Mouse (Mus musculus): Measurements from ENCODE around the gene Colec11.

Gene Colec11

GRCm38 (mm10) chr12:28623195-28623594, at the start of gene Colec11:
TSS of gene Colec11 (minus strand) at chr12:28623377.
- no peak for DNase-seq

DNA sequence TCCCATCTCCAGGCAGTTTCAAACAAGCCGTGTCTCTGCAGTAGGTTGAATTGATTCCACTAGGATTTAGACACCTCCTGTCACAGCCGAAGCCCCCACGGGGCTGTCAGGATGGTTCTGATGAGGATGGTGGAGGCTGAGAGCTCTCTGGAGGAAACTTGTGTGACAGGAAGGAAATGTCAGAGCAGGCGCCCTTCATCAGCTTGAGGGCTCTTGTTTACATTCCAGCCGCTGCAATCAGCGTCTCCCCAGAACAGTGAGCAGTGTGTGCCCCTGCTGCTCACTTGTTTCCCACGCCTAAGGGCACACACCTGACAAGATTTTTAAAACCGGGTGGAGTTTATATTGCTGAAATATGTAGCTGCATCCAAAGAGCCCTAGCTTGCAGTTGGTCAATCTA, 44.1 kb upstream of the Colec11 start:
- DNase-seq = no peak

GRCm38 (mm10) chr12:28666734-28667133, 43.6 kb upstream of the Colec11 start:
- no peak for DNase-seq

- DNase-seq = no peak
These were observed 39.5 kb upstream of the Colec11 start for GRCm38 (mm10) chr12:28662628-28663027.

DNA sequence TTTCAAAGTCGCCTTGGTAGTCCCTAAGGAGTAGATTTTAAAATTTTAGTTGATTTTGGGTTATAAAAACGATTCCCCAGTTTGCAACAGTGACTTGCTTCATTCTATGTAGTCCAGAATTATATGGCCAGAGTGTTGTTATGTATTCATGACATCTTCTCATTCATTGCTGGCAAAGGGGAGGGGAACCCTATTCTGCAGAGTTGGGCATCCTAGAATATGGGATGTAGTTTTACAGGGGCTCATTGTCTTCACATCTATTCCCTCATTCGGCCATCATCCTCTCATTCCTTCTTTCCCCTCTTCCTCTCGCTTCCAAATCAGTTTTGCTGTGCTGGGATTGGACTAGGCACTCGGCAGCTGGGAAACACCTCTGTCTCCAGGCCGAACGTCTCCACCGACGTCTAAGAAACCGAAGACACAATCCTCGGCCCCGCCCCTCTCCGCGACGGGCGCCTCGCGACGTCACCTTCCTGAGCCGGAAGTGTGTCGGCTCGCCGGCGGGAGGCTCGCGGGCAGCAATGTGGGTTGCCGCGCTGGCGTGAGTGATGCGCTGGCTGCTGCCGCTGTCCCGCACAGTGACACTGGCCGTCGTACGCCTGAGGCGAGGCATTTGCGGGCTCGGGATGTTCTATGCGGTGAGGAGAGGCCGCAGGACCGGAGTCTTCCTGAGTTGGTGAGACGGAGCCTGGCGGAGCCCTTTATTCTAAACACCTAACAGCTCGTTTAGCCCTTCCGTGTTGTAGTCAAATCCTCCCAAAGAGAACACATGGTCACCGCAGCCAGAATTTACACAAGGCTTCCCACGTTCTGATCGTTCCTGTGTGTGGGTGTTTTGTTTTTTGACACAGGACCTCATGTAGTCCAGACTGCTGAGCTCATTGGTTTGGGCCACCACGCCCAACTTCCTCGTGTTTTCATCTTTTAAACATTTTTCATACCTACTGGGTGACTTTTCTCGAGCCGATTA, 26.2 kb upstream of the Colec11 start, which contains the start of gene Rnaseh1:
Rnaseh1 (plus strand) TSS at position 462 of the 970 bp plus-strand sequence.
- peak; percentile 94 for DNase-seq

DNA sequence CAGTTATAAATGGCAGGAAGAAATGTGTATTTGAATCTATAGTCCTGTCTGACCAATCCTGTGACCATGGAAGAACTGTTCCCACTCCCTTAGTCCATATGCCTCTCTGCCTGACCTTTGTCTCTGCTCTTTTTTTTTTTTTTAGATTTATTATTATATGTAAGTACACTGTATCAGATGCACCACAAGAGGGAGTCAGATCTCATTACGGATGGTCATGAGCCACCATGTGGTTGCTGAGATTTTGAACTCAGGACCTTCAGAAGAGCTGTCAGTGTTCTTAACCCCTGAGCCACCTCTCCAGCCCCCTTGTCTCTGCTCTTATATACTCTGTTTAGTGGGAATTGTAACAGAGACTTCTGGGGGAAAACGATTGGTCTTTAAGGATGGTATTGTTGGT, 15.6 kb upstream of the Colec11 start:
- no peak for DNase-seq

DNA sequence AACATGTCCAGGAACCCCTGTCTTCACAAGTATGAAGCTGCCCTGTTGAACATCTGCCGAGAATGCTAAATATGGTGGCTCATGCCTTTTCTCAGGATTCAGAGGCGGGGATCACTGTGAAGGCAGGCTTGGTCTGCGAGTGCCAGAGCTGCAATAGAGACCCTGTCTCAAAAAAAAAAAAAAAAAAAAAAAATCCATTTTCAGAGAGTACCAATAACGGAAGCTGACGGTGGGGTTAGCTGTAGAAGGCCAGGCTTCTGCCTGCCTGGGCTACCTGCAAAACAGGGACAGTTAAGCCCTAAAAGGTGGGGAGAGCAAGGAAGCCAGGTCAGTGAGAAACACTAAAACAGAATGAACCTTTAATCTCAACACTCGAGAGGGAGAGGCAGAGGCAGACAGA, 13.4 kb upstream of the Colec11 start:
- no peak for DNase-seq

DNA sequence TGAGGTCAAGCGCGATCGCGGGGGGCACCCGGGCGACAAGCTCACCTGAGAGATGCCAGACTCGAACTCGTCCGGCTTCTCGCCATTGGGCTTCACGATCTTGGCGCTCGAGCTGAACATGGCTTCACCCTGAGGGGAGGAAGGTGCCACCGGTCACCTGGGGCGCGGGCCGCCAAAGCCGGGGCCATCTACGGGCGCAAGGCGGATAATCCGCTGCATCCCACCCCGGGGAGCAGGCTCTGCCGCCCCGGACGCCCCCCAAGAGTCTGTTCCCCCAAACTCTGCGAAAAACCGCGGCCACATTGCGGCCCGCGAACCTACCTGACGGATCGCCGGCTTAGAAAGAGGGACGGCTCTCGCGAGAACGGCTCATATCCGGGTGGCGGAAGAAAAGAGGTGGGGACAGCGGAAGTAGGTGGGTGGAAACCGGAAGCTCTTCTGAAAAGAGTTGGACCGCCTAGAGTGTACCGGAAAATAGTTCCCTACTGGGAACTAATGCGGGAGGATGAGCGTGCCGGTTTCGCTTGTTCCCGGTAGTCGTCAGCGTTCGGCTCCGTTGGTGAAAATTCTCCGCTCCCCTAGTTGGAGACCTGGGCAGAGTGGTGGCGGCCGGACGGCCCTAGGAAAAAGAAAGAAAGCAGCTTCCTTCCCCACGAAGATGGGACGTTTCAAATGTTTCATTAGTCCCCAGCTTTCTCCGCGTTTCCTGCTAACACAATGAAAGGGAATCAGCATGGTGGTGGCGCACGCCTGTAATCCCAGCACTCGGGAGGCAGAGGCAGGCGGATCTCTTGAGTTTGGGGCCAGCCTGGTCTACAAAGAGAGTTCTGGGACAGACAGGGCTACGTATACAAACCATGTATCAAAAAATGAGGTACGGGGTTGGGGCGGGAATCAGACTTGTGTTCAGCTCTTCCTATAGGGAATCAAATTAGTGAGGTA, 12.6 kb upstream of the Colec11 start, which contains the start of gene Rps7:
Rps7 (minus strand) TSS at position 419 of the 942 bp plus-strand sequence.
- peak; percentile 92 for DNase-seq

GRCm38 (mm10) chr12:28635058-28635534, 11.9 kb upstream of the Colec11 start:
- no peak for DNase-seq

- DNase-seq = no peak
These were observed 5.3 kb upstream of the Colec11 start for GRCm38 (mm10) chr12:28628436-28628835.

GRCm38 (mm10) chr12:28627092-28627491, 3.9 kb upstream of the Colec11 start:
- DNase-seq = no peak

- DNase-seq = no peak
These were observed 2.2 kb upstream of the Colec11 start for GRCm38 (mm10) chr12:28625407-28625806.

DNA sequence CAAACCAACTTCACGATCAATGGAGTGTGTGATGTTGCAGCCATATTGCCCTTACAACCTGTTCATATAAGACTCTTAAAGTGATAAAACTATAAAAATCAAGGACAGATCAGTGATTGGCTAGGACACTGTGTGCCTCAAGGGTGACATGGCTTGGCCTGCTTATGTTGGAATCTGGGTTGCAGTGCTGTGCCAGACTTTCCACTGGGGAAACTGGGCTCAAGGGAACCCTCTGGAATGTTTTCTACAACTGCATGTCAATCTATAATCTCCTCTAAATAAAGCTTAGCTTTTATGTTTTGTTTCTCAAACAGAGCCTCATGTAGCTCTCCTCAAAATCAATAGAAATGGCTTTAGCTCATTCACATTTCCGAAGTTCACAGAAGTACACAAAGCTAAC, 1.1 kb upstream of the Colec11 start:
- DNase-seq = no peak

GRCm38 (mm10) chr12:28622641-28623040, 536 bp downstream of the Colec11 start:
- no peak for DNase-seq

- DNase-seq = no peak
These were observed 1.0 kb downstream of the Colec11 start for GRCm38 (mm10) chr12:28622167-28622532.

- no peak for DNase-seq
These were observed 1.6 kb downstream of the Colec11 start for GRCm38 (mm10) chr12:28621451-28622166.

DNA sequence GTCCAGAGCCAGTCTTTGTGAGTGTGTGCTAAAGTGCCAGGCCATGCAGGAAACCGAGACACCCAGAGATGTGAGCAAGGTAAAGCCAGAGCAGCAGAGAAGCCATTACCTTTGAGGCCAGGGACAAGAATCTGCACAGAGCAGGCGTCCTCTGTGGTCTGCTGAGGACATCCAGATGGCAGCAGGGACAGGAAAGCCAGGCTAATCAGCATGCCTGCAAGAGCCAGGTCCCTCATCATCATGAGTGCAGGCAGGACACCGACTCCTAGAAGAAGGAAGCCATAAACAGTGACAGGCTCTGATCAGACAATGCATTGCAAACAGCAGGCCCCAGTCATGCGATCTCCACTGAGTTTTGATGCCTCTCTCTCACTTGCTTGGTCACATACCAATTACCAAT, 5.9 kb downstream of the Colec11 start:
- DNase-seq = no peak

- no peak for DNase-seq
These were observed 8.8 kb downstream of the Colec11 start for GRCm38 (mm10) chr12:28614401-28614800.

GRCm38 (mm10) chr12:28612391-28612790, 10.8 kb downstream of the Colec11 start:
- DNase-seq = peak; percentile 40

GRCm38 (mm10) chr12:28607546-28608305, 15.5 kb downstream of the Colec11 start:
- DNase-seq = peak; percentile 40

DNA sequence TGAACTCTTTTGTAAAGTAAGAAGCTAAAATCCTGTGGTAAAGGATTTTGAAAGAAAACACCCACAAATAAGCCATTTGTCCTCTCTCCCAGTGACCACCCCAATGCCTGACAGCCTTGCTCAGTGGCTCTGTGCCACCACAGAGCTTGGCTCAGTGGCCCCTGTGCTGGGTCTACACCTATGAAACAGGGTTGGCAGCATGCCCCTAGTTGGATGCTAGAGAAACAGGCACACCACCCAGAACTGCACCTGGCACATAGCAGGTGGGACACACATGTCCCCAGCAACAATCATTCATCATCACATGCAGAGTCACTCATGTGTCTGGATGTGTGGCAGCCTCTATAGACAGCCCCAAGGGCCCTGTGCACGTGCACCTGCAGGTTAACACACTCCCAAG, 19.7 kb downstream of the Colec11 start:
- DNase-seq = no peak

DNA sequence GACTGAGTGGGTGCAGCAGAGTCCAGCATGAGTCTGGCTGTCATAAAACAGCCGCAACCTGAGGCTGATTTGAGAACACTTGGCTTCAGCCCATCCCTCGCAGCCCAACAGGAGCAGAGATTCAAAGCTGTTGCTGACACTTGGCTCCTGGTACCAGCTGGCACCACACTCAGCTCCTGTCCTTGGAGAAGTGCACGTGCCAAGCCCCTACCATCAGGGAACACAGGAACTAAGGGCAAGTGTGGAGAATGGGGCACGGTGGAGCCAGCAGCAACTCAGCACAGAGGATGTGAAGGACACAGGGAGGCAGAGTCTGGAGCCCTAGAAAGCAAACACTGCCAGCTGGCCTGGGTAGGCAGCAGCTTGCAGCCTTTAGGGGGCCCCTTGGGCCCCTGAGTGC, 20.9 kb downstream of the Colec11 start:
- DNase-seq = no peak
